Mouse (Mus musculus) cerebellum, adult 11 months (tissue): ENCODE data around the gene Sdhaf3.

ENCODE experiments used
- DNase-seq: peaks from one replicate; pipeline ENCODE4 v3.0.0; 2022

Sdhaf3 gene

DNA sequence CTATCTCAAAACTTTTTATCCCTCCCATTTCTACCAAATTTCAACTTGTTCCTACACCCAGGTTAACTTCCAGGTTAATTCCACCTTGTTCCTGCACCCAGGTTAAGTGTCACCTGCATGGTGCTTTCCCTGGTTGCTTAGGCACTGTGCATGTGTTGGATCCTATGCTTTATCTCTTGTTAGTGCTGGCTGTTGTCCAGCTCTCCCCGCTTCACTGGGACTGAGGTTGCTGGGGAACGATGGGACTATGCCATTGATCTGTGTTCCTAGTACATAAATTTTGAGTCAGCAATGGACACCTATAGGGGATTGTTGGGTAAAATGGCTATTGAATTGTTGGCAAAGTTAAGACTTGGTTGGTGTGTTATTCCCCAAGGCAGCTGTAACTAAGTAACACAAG is 113.7 kb downstream of the Sdhaf3 start:
- no peak for DNase-seq

DNA sequence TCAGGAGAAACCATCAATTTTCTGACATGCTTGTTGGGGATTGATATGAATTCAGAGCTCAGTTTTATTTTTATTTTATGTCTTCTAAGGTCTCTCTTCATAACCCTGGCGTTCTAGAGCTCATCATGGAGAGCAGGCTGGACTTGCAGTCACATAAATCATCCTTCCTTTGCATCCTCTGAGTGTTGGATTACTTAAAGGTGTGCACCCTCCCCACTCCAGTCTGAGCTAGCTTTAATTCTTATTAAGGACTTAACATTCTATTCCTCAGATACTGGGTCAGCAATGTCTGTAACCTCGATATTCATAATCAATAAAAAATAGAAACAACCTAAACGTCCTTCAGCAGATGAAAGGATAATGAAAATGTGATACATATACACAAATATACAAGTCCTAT is 126.2 kb downstream of the Sdhaf3 start:
- DNase-seq = no peak

DNA sequence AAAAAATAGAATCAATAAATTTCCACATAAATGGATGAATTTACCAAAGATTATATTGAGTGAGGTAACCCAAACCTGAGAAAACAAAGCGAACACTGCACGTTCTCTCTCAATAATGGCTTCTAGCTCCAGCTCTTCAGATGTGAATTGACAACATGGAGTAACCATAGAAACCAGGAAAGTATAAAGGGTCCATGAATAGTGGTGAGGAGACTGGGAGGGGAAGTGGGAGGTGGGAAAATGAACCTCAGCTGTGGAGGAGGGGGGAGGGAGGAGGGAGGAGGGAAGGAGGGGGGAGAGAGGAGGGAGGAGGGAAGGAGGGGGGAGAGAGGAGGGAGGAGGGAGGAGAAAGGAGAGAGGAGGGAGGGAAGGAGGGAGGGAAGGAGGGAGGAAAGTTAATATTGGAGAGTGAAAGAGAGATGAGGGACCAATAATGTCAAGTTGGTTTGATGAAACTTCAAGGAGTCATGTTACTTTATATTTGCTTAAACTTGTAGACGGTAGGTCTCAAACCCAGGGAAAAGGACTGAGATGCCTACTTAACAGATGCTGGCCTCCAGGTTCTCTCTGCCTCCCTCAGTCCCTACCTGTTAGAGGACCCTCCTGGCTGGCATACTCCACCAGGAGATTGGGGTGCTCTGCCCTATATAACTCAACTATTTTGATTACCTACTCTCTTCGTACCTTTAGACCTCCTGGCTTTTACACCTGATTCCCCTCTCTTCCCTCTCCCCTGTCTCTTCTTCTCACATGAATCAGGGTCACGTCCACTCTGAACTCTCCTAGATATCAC is 126.9 kb downstream of the Sdhaf3 start:
- DNase-seq = no peak

DNA sequence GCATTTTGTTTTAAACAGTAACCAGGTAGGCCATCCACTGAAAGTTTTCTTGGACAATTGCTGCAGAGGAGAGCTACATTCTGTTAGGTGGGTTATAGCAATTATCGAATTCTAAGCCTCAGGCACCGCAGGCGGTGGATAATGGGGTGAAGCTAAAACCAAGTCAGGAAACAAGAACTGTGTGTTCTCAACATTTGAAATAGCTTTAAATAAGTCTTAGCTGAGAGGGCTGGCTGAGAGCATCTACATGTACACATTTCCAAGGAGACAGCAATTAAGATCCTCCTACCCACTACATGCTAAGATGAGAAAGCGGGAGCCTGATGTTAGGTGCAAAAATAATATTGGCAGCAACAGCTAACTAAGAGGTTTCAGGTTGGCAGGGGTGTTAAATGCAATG is 127.9 kb downstream of the Sdhaf3 start:
- DNase-seq = no peak

GRCm38 (mm10) chr6:7084370-7084769 is 128.6 kb downstream of the Sdhaf3 start:
- no peak for DNase-seq

GRCm38 (mm10) chr6:7085506-7085905 is 129.7 kb downstream of the Sdhaf3 start:
- no peak for DNase-seq

- DNase-seq = no peak
Observed at GRCm38 (mm10) chr6:7092094-7092493, 136.3 kb downstream of the Sdhaf3 start.
